Mouse (Mus musculus): Measurements from ENCODE around the gene Gm45521.

- TF ChIP-seq CTCF (IDR thresholded peaks at IDR 0.05; ENCODE audit: low read depth) (no peak), EP300 (optimal IDR thresholded peaks at IDR 0.05) (no peak)
These were observed 13.3 kb upstream of the Gm45521 start for GRCm38 (mm10) chr14:7943801-7944135.

All from stomach, postnatal 0 days (tissue).